Mouse (Mus musculus): ENCODE measurements around the gene Vipr2. TPM values are rescaled to one million over a fixed set of nuclear protein-coding genes. Genes with fewer than 3 reads are reported as not detected.

The Vipr2 gene
- 0.99 TPM for polyA plus RNA-seq (2014; fragmentation: Illumina TruSeq; extraction: RNeasy Lipid Tissue Mini Kit (QIAGEN cat#74804); ENCODE audit: low read depth, low replicate concordance)

DNA sequence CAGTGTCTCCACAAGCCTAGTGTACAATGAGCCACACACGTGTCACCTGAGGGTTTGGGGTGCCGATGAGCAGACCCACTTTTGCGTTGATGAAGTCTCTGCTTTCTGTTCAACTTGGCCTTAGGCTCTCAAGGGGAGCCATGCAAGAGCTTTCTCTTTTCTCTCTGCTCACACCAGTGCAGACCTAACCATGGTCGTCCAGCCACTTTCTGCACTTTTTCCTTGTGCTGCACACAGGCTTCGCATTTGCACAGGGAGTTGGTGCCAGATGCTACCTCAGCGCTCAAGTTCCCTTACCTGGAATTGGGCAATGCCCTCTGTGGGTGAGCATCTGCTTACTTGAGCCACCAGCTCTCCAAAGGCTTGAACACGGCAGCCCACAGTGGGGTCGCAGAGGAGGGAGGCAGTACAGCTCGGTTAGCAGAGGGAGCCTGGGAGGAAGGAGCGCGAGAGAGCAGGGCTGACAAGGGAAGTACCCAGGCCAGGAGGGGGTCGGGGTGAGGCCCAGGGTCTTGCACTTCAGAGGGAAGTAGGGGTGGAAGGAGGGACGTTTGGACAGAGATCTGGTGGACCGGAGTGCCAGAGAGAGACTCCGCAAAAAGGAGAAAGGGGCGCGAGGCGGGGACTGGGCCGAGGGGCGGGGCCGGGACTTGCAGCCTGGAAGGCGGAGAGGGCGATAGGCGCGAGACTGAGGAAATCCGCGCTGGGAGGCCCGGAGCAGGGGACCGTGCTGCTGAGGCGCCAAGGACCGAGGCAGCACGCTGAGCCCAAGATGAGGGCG lies at the start of gene Vipr2:
Vipr2 (plus strand) TSS at position 653 of the 781 bp plus-strand sequence.

DNA sequence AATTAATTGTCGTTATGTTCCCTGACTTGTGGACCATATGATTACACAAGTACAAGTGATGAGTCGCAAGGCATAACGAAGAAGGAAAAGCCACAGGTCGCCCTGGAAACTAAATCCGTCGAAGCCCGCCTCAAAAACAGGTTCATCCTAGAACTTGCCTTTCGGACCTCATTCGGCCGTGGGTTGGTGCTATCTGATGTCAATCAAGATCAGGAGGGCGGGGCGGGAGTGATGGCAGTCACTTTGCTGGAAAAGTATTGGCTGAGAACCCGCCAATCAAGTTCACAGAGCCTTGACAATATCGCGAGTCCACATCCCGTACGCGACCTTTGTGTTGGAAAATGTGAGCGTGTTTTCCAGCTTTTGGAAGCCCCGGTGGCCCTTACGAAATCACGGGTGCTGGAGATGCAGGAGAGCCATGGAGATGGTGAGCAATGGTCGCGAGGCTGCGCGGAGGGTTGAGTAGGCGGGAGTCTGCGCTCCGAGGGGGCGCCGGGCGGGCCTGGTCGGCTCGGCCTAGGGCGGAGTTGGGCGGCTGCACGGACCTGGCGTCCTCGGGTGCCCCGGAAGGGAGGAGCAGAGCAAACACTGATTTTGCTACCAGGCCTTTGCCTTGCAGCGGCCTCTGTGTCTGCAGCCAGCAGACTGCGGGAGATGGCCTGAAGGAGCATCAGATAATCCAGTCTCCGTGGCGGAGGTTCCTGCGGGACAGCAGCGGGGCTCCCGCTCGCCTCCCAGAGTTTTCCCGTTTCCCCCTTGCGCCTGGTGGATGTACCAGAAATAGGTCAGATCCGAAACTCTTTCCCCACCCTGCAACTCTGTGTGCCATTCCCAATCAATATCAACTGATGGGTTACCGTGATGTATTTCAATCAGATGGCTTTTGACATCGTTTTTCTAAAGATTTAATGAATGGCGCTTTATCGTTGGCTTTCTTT lies 29.8 kb upstream of the Vipr2 start, which contains the start of gene Zfp386:
Zfp386 (plus strand) TSS at position 285 of the 938 bp plus-strand sequence.

Other genes starting within 250 kb of the Vipr2 start
- 38.7 TPM for gene Zfp386, start 30.0 kb upstream of the Vipr2 start, polyA plus RNA-seq (2014; fragmentation: Illumina TruSeq; extraction: RNeasy Lipid Tissue Mini Kit (QIAGEN cat#74804); ENCODE audit: low read depth, low replicate concordance)
- 12.7 TPM for gene Wdr60, start 185.3 kb downstream of the Vipr2 start, polyA plus RNA-seq (2014; fragmentation: Illumina TruSeq; extraction: RNeasy Lipid Tissue Mini Kit (QIAGEN cat#74804); ENCODE audit: low read depth, low replicate concordance)
- not detected for gene Gm11027, start 197.7 kb downstream of the Vipr2 start, polyA plus RNA-seq (2014; fragmentation: Illumina TruSeq; extraction: RNeasy Lipid Tissue Mini Kit (QIAGEN cat#74804); ENCODE audit: low read depth, low replicate concordance)
- gene Esyt2, start 203.5 kb downstream of the Vipr2 start, polyA plus RNA-seq (2014; fragmentation: Illumina TruSeq; extraction: RNeasy Lipid Tissue Mini Kit (QIAGEN cat#74804); ENCODE audit: low read depth, low replicate concordance), result 54.0 TPM